11 mouse cellular contexts compared by ENCODE assay signal in the genomic region with DNA sequence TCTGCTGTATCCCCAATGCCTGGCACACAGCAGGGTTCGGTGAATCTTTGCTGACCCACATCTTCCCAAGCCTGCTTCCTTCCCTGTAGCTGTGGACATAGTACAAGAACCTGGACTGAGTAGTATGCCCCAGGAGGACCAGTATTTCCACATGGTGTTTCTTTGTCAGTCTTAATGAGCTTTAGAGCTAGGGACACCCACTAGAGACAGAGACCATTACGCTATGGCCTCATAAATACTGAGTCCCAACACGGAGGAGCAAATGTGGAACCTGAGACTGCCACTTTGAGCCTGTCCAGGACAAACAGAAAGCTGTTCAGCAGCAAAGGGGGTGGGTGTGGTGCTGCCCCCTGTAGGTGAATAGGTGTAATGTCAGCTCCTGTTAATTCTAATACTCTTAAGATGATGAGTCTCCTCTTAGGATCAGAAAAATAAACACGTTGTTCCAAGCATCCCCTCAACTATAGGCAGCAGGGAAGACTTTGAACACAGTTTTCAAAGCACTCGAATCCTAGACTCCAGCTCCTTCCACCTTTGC. TPM values are rescaled to one million over a fixed set of nuclear protein-coding genes. Genes with fewer than 3 reads are reported as not detected.
DNase-seq lines count a peak whose midpoint lies in the region; ATAC-seq and TF ChIP-seq lines count a peak whose summit lies in the region.
"Had no signal": no experiment of that assay in that cellular context is flagged by ENCODE, and none has a peak within 500 bp of the region (broad histone marks: within the 10 kb centered on the region; RNA-seq: fewer than 3 reads in every experiment).

No protein-coding gene starts in this region.

- TF ChIP-seq CTCF in Patski (IDR thresholded peaks at IDR 0.05): peak; percentile 61

- POLR2A ChIA-PET in Patski (lab: Charles Lee): interaction anchor here (0.6 kb wide), 1 partner anchor 27 kb away, joined by 3 read pairs; no protein-coding TSS in a partner anchor

- CTCF ChIA-PET in Patski (lab: Charles Lee): interaction anchor here (0.9 to 1.1 kb wide), 4 partner anchors 45 to 414 kb away, joined by 3 to 4 read pairs (median 3); partner anchors contain the start of genes 2410004P03Rik and Kcnf1

- no peaks in the 10 kb centered on the region for H3K27me3 ChIP-seq in hindbrain, embryonic 11.5 days (ENCODE audit: control insufficient read depth, insufficient read depth, low read length)
- no peaks in the 10 kb centered on the region for H3K27me3 ChIP-seq in hindbrain, embryonic 14.5 days (ENCODE audit: control insufficient read depth, insufficient read depth, low read length)
- no peaks in the 10 kb centered on the region for H3K27me3 ChIP-seq in Patski

- H3K4me1 ChIP-seq in hindbrain, embryonic 11.5 days (replicated peaks; ENCODE audit: control insufficient read depth, insufficient read depth, low read length): no peaks in the 10 kb centered on the region
- no peaks in the 10 kb centered on the region for H3K4me1 ChIP-seq in hindbrain, embryonic 14.5 days (replicated peaks; ENCODE audit: control insufficient read depth, insufficient read depth, low read length)

- H3K36me3 ChIP-seq in hindbrain, embryonic 11.5 days (ENCODE audit: control insufficient read depth, insufficient read depth, low read length): no peaks in the 10 kb centered on the region
- no peaks in the 10 kb centered on the region for H3K36me3 ChIP-seq in hindbrain, embryonic 14.5 days (replicated peaks; ENCODE audit: control insufficient read depth, insufficient read depth)

- DNase-seq in hindbrain, embryonic 11.5 days (ENCODE audit: low spot score): peak; percentile 44
- no peak for DNase-seq in hindbrain, embryonic 14.5 days (ENCODE audit: low spot score)
- DNase-seq in A20 (ENCODE audit: low read depth, low spot score) (peak; percentile 64), Patski (ENCODE audit: low read depth, low spot score) (no peak)
- peak; percentile 15 for DNase-seq in lung, postnatal 10 days
- DNase-seq in kidney, adult 9 months: no peak
- no peak for DNase-seq in right cerebral cortex, postnatal 4 days
- no peak for DNase-seq in Muller cell, postnatal 12 days (ENCODE audit: inconsistent ontology term)
- DNase-seq: layer of hippocampus, postnatal 36 days had no signal

- ATAC-seq in hindbrain, embryonic 11.5 days (ENCODE audit: low FRiP score): no peak
- no peak for ATAC-seq in hindbrain, embryonic 14.5 days (ENCODE audit: low FRiP score)
- no peak for ATAC-seq in Patski

- H3K9ac ChIP-seq in hindbrain, embryonic 11.5 days (ENCODE audit: low read depth, low read length): no peak overlapping the region
- H3K9ac ChIP-seq in hindbrain, embryonic 14.5 days: no peak overlapping the region

- WGBS in hindbrain, embryonic 11.5 days: 50% methylated on average over 5 of the region's 5 CpGs
- 47% methylated on average over 5 of the region's 5 CpGs for WGBS in hindbrain, embryonic 14.5 days

- in situ Hi-C loops in Patski (cut with MboI; ENCODE audit: low pct_unique_long_range_greater_than_20kb): no loop called here

- H3K4me2 ChIP-seq in hindbrain, embryonic 11.5 days (replicated peaks; ENCODE audit: low read depth, low read length): no peak overlapping the region
- H3K4me2 ChIP-seq in hindbrain, embryonic 14.5 days (replicated peaks): no peak overlapping the region
- H3K4me2 ChIP-seq: heart, embryonic 11.5 days had no signal

- H3K4me3 ChIP-seq in hindbrain, embryonic 11.5 days (ENCODE audit: low read depth, low read length): no peak overlapping the region
- no peak overlapping the region for H3K4me3 ChIP-seq in hindbrain, embryonic 14.5 days (replicated peaks; ENCODE audit: low read length)
- H3K4me3 ChIP-seq: myocyte had no signal

- H3K9me3 ChIP-seq in hindbrain, embryonic 11.5 days (ENCODE audit: control insufficient read depth, low read length): no peaks in the 10 kb centered on the region
- H3K9me3 ChIP-seq in hindbrain, embryonic 14.5 days (ENCODE audit: control insufficient read depth, low read length): no peaks in the 10 kb centered on the region

- H3K27ac ChIP-seq in hindbrain, embryonic 11.5 days (ENCODE audit: low read depth, low read length): no peak overlapping the region
- H3K27ac ChIP-seq in hindbrain, embryonic 14.5 days: no peak overlapping the region

RNA-seq across cellular contexts. Expression of gene Pdia6, which starts 44.4 kb away (rescaled TPM):
- 545 and 570 TPM in 2 replicates for polyA plus RNA-seq in hindbrain, embryonic 11.5 days (2014; fragmentation: Nextera tagmentation; extraction: Ambion mirVana)
- polyA plus RNA-seq in hindbrain, embryonic 14.5 days (2014; fragmentation: Nextera tagmentation; extraction: Ambion mirVana): 268 and 305 TPM in 2 replicates
- polyA plus RNA-seq in Patski (2021): 402 TPM

RNA-seq across cellular contexts. Expression of gene Kcnf1, which starts 45.3 kb away (rescaled TPM):
- 0.10 and 0.28 TPM in 2 replicates for polyA plus RNA-seq in hindbrain, embryonic 11.5 days (2014; fragmentation: Nextera tagmentation; extraction: Ambion mirVana)
- polyA plus RNA-seq in hindbrain, embryonic 14.5 days (2014; fragmentation: Nextera tagmentation; extraction: Ambion mirVana): 2.8 and 3.3 TPM in 2 replicates
- 0.23 TPM for polyA plus RNA-seq in Patski (2021)

Comparison
In these comparisons a context has a peak if more than half of its experiments do, and no peak if none do; other contexts are left out.
1. DNase-seq: peak in hindbrain, embryonic 11.5 days (single experiment), A20 (single experiment) and lung, postnatal 10 days (single experiment); none in hindbrain, embryonic 14.5 days (single experiment), Patski (single experiment), kidney, adult 9 months (single experiment), right cerebral cortex, postnatal 4 days (single experiment) and Muller cell, postnatal 12 days (single experiment).